Mouse (Mus musculus) megakaryocyte, adult 5-6 weeks (primary cell): ENCODE data around the gene Fxyd6. TPM values are rescaled to one million over a fixed set of nuclear protein-coding genes. Genes with fewer than 3 reads are reported as not detected.

Experiments used
- ATAC-seq: 2 replicates; pipeline ENCODE4 v1.8.0; 2016; ENCODE audit warnings: mild to moderate bottlenecking, inconsistent platforms; ENCODE audit not compliant: poor library complexity, severe bottlenecking
- total RNA-seq, 2 experiments: library from RNA; stranded (forward) in 1 of 2; stranded (reverse) in 1 of 2; fragments of 153-499, 151-499 nt in 1 of 2; fragments of 221-1000, 200-1000 nt in 1 of 2; gene quantifications; 2 replicates each; pipeline versions ENCODE4 v1.2.3 to v1.2.4; 2015 to 2017

Gene Fxyd6
- total RNA-seq, 2 experiments from 2014 or later = 0.11 TPM; not detected in 1

GRCm38 (mm10) chr9:45374988-45375502, 5.1 kb downstream of the Fxyd6 start:
- ATAC-seq = no peak

GRCm38 (mm10) chr9:45376427-45376826, 6.4 kb downstream of the Fxyd6 start:
- no peak for ATAC-seq

- ATAC-seq = no peak
These were observed 6.9 kb downstream of the Fxyd6 start for GRCm38 (mm10) chr9:45376883-45377282.

- ATAC-seq = no peak
These were observed 10.6 kb downstream of the Fxyd6 start for GRCm38 (mm10) chr9:45380411-45381251.

GRCm38 (mm10) chr9:45382336-45382735, 12.4 kb downstream of the Fxyd6 start:
- ATAC-seq = no peak

- no peak for ATAC-seq
These were observed 12.8 kb downstream of the Fxyd6 start for GRCm38 (mm10) chr9:45382834-45383233.

- no peak for ATAC-seq
These were observed 13.9 kb downstream of the Fxyd6 start for GRCm38 (mm10) chr9:45383883-45384282.

- no peak for ATAC-seq
These were observed 16.7 kb downstream of the Fxyd6 start for GRCm38 (mm10) chr9:45386698-45387097.

- peak; percentile 98 for ATAC-seq
These were observed 18.5 kb downstream of the Fxyd6 start for GRCm38 (mm10) chr9:45388385-45388994.

GRCm38 (mm10) chr9:45389596-45389995, 19.6 kb downstream of the Fxyd6 start:
- ATAC-seq = no peak

- no peak for ATAC-seq
These were observed 21.3 kb downstream of the Fxyd6 start for GRCm38 (mm10) chr9:45391299-45391698.

- no peak for ATAC-seq
These were observed 25.2 kb downstream of the Fxyd6 start for GRCm38 (mm10) chr9:45395218-45395617.

GRCm38 (mm10) chr9:45395796-45396195, 25.8 kb downstream of the Fxyd6 start:
- ATAC-seq = no peak

GRCm38 (mm10) chr9:45398336-45398735, 28.4 kb downstream of the Fxyd6 start:
- ATAC-seq = no peak

- ATAC-seq = no peak
These were observed 29.4 kb downstream of the Fxyd6 start, which contains the start of gene Fxyd2 for GRCm38 (mm10) chr9:45399434-45399833. Gene Fxyd2 (plus strand): TSS chr9:45399669.

GRCm38 (mm10) chr9:45401851-45402250, 31.9 kb downstream of the Fxyd6 start:
- no peak for ATAC-seq

GRCm38 (mm10) chr9:45402957-45403356, 33.0 kb downstream of the Fxyd6 start:
- no peak for ATAC-seq

- peak; percentile 51; the same call in 1 of the 2 replicates for ATAC-seq
These were observed 35.7 kb downstream of the Fxyd6 start for GRCm38 (mm10) chr9:45405694-45406093.

GRCm38 (mm10) chr9:45406808-45407207, 36.8 kb downstream of the Fxyd6 start:
- no peak for ATAC-seq

- peak; percentile 60 for ATAC-seq
These were observed 38.0 kb downstream of the Fxyd6 start for GRCm38 (mm10) chr9:45407706-45408675.

- no peak for ATAC-seq
These were observed 40.2 kb downstream of the Fxyd6 start for GRCm38 (mm10) chr9:45410193-45410592.
